Mouse (Mus musculus): ENCODE results near the gene Nrd1.

DNA sequence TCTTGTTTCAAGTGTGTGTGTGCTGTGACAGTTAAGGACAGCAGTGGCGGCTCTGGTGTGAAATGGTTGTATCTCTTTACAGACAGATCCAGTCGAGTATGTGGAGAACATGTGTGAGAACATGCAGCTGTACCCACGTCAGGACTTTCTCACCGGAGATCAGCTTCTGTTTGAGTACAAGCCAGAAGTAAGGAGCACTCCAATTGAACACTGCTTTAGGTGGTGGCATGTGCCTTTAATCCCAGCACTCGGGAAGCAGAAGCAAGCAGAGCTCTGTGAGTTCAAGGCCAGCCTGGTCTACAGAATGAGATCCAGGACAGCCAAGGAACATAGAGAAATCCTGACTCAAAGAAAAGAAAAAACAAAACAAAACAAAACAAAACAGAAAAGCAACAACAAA, 42.8 kb downstream of the Nrd1 start:
- TF ChIP-seq CTCF (IDR thresholded peaks at IDR 0.05; ENCODE audit: low read depth) = no peak
- TF ChIP-seq EP300 (optimal IDR thresholded peaks at IDR 0.05) = no peak

All from stomach, postnatal 0 days (tissue).